Mouse (Mus musculus) adrenal gland, postnatal 25 days (tissue): ENCODE measurements around the gene Trip11. TPM values are rescaled to one million over a fixed set of nuclear protein-coding genes. Genes with fewer than 3 reads are reported as not detected.

Experiments used
- DNase-seq: peaks from one replicate; pipeline ENCODE4 v3.0.0; 2021; ENCODE audit warnings: mixed read lengths
- total RNA-seq: library from RNA; stranded (reverse); gene quantifications from 2 replicates; pipeline ENCODE4 v1.2.3, GENCODE M21; 2021

Trip11 gene
- total RNA-seq, 1 experiment from 2014 or later, result 42.3 TPM

DNA sequence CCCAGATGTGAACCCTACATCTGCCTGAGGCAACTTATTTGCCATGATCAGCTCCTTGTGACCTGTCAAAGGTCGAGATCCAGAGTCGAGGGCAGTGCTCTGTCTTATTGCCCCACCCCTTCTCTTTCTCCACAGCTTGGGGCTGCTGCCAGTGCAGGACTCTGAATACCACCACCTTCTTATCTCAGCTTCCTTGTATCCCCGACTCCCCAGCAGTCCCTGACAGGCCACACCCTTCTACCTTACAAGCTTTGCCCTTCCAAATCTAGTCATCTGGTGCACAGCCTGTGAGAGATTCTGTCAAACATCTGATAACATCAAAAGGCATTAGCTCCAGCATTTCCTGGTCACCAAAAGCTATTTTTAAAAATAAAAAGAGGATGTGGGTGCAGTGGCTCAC, 91.5 kb downstream of the Trip11 start:
- no peak for DNase-seq

GRCm38 (mm10) chr12:101819570-101819969, 93.5 kb downstream of the Trip11 start:
- DNase-seq, result no peak

- peak; percentile 42 for DNase-seq
These were observed 94.3 kb downstream of the Trip11 start, which contains the start of gene Fbln5 for GRCm38 (mm10) chr12:101818608-101819370. Gene Fbln5, minus strand, starts transcription at chr12:101819055.

DNA sequence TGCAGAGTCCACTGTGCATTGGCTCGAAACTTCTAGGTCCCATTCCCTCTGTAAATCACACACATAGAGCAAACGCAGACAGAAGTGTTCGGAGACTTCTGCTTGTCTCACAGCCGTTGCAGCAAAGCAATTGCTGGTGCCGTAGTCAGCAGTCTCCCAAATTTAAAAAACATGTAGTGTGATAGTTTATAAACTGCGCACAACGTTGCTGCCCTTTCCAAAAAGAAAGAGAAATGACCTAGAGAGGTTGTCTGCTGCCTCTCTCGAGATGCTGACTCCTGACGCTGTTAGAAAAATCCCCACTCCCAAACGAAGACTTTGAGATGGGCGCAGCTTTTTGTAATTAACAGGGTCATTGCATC, 94.8 kb downstream of the Trip11 start:
- DNase-seq, result no peak

DNA sequence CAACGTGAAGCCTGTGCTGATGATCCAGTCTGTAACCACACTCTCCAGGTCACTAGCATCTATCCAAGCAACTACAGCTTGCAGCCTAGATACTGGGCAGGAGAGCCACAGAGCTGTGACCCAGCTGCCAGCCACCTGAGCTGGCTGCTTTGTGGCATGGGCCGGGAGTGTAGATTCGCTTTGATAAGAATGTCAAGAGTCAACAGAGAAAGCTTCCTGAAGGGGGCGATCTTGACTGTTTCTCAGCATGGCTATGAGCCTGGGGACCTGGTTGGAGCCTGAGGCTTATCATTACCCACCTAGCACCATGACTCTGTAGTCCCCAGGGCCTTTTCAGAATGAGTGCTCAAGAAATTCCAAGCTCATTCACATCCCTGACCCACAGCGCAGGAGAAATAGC, 96.3 kb downstream of the Trip11 start:
- DNase-seq, result no peak

DNA sequence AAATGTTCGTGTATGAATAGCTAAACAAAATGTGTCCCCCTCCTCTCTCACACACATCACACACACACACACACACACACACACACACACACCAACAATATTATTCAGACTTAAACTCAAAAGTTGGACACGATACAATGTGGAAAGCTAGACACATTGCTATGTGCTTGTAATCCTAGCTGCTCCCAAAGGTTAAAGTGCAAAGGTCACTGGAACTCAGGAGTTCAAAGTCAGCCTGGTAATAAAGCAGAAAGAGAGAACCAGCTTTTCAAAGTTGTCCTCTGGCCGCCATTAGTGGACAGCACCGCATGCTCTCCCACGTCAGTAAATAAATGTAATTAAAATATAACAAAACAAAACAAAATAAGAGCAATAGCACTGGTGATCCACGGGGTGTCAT, 97.3 kb downstream of the Trip11 start:
- no peak for DNase-seq

GRCm38 (mm10) chr12:101814423-101814822, 98.6 kb downstream of the Trip11 start:
- DNase-seq, result no peak

- no peak for DNase-seq
These were observed 101.9 kb downstream of the Trip11 start for GRCm38 (mm10) chr12:101811181-101811580.

DNA sequence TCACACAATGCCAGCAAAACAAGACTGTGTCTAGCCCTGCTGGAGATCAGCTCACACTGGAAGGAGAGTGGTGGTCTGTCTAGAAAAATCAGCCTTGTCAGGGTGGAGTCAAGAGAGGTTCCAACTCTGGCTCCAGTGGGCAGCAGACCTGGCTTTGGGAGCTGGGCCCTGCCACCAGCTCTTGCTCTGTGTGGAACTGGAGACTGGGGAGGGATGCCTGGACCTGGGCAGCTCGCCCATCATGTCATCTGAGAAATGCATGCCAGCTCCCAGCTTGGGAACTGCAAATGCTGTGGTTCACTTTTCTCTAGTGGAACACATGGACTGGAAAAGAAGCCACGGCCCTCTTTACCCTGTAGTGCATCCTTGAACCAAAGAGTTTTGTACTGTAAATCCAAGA, 102.6 kb downstream of the Trip11 start:
- DNase-seq, result peak; percentile 35

- DNase-seq, result peak; percentile 43
These were observed 105.7 kb downstream of the Trip11 start for GRCm38 (mm10) chr12:101807400-101807799.

DNA sequence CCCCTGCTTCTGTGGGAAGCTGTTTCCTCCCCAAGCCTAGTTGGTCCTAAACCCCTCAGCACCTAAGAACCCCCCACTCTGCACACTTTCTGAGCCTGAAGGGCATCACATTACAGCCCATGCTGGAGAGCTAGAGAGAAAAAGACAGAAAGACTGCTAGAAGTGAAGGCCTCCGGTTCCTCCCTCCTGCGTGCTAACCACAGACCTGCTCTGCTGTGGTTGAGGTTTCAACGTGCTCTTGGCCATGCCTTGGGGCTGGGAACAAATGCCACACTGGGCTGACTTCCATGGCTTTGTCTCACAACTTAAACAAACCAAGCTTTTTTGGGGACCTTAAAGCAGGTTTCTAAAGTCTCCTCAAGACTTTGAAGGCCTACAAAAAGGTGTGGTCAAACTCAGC, 110.6 kb downstream of the Trip11 start:
- no peak for DNase-seq

GRCm38 (mm10) chr12:101801744-101802143, 111.3 kb downstream of the Trip11 start:
- no peak for DNase-seq

GRCm38 (mm10) chr12:101801051-101801450, 112.0 kb downstream of the Trip11 start:
- DNase-seq, result no peak

- no peak for DNase-seq
These were observed 114.7 kb downstream of the Trip11 start for GRCm38 (mm10) chr12:101798189-101798922.

- peak; percentile 28 for DNase-seq
These were observed 118.6 kb downstream of the Trip11 start for GRCm38 (mm10) chr12:101794458-101794857.

DNA sequence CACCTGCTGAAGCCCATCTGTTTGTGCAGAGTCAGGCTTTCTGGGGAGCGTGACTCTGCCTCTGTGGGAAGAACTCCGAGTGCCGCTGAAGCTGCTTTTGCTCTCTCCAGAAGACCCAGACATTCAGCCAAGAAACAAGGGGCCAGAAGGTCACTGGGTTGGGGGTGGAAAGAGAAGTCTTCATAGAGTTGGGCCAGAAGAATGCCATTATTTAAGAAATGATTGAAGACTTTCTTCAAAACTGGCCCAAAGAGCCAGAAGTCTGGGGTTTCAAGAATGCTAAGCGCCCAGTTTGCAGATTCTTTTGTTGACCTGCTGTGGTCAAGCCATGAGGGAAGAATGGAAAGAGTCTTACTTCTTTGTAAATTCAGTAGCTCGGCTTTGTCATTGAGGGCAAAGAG, 119.8 kb downstream of the Trip11 start:
- DNase-seq, result no peak

DNA sequence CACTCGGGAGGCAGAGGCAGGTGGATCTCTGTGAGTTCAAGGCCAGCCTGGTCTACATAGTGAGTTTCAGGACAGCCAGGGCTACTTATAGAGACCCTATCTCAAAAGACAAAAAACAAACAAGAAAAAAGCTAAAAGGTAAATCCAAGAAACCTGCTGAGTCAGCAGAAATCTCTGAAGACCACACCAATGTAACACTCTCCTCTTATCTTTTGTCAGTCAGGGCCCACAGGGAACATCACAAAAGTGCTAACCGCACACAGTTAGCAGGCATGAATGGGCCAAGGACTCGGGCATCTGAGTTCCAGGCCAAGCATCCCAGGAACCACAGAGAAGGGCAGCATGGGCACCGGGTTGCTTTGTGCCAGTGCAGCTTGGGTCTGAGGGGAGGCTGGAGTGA, 120.4 kb downstream of the Trip11 start:
- no peak for DNase-seq

- no peak for DNase-seq
These were observed 123.3 kb downstream of the Trip11 start for GRCm38 (mm10) chr12:101789767-101790166.

DNA sequence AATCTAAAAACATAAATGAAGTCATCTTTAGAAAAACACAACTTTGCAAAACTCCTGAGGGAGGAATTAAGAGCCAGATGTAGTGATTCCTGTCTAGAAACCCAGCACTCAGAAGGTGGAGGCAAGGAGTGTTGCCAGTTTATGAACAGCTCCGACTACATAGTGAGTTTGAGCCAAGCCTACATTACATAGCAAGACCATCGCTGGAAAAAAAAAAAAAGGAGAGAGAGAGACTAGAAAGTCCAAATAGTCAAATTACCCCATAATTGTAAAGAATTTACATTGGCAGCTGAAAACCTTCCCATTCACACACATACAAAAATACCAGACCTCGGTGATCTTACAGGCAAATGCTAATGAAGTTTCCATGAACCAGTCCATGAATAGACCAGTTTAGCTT, 123.8 kb downstream of the Trip11 start:
- DNase-seq, result no peak
